Mouse (Mus musculus) brain, embryonic 14.5 days (tissue): ENCODE measurements at regions not wholly inside any gene's neighbourhood (a gene's known extent, or its start where the extent isn't known, plus 50 kb on each side); places are given as distances from the start of the nearest gene placed in this dataset.

ENCODE experiments used
- CTCF ChIP-seq: fragments of 200-500 bp; IDR thresholded peaks from 2 replicates; pipeline ENCODE4 v1.5.1; 2012; ENCODE audit warnings: inconsistent platforms, mild to moderate bottlenecking, moderate library complexity, borderline replicate concordance; ENCODE audit not compliant: insufficient read depth, insufficient read length; ENCODE audit errors: extremely low read depth
- POLR2A ChIP-seq: fragments of 200-500 bp; IDR thresholded peaks from 2 replicates; pipeline ENCODE4 v1.6.1; 2012; ENCODE audit warnings: mild to moderate bottlenecking, inconsistent platforms, borderline replicate concordance; ENCODE audit not compliant: poor library complexity, insufficient read depth, insufficient read length, severe bottlenecking; ENCODE audit errors: extremely low read depth

- no peak for TF ChIP-seq CTCF
- TF ChIP-seq POLR2A: no peak
Observed at GRCm38 (mm10) chr1:185151130-185151799, 52.7 kb upstream of the Rab3gap2 start.
